Mouse (Mus musculus) lung, adult 2 months (tissue): ENCODE results near the gene Kctd15. TPM values are rescaled to one million over a fixed set of nuclear protein-coding genes. Genes with fewer than 3 reads are reported as not detected.

Experiments
- DNase-seq: peaks from one replicate; pipeline ENCODE4 v3.0.0; 2022
- H3K4me1 ChIP-seq: fragments of 200-500 bp; 2 replicates; pipeline ENCODE4 v1.6.1; 2011; ENCODE audit warnings: low read length; ENCODE audit not compliant: control insufficient read depth, insufficient read depth
- H3K4me3 ChIP-seq: fragments of 200-500 bp; replicated peaks from 2 replicates; pipeline ENCODE3; 2011; ENCODE audit warnings: low read depth, mild to moderate bottlenecking, control low read depth, low read length; ENCODE audit errors: extremely low read depth
- CTCF ChIP-seq: fragments of 200-500 bp; IDR thresholded peaks from 2 replicates; pipeline ENCODE4 v1.5.1; 2011; ENCODE audit warnings: mild to moderate bottlenecking, low read length, control low read depth; ENCODE audit not compliant: insufficient read depth
- POLR2A ChIP-seq: fragments of 200-500 bp; IDR thresholded peaks from 2 replicates; pipeline ENCODE4 v1.6.1; 2011; ENCODE audit warnings: low read depth, mild to moderate bottlenecking, control low read depth, low read length, borderline replicate concordance; ENCODE audit errors: extremely low read depth
- WGBS: fragments of 180-500 bp; shearing (Covaris S2); methylation state at CpG from one replicate; pipeline ENCODE4 v1.1.7; 2018; 5-methylcytosine and 5-hydroxymethylcytosine counted together
- polyA plus RNA-seq: library from polyadenylated mRNA; depleted of rRNA; stranded (reverse); fragments of >200 nt; gene quantifications from 2 replicates; pipeline ENCODE4 v1.2.3, GENCODE M21; 2012; rRNA removed

Kctd15 gene
- polyA plus RNA-seq: 25.1 and 27.5 TPM in 2 replicates

GRCm38 (mm10) chr7:34656632-34657031, at the start of gene Kctd15:
Kctd15 (minus strand) TSS chr7:34656732.
- no peak for DNase-seq
- no peak within 1 kb of the TSS for H3K4me3 ChIP-seq
- WGBS: 70% methylated on average over 5 of the region's 5 CpGs
- TF ChIP-seq POLR2A: no peak
- no peak for TF ChIP-seq CTCF
- no peaks in the 10 kb centered on the region for H3K4me1 ChIP-seq

- no peaks in the 10 kb centered on the region; the same call in 1 of the 2 replicates for H3K4me1 ChIP-seq
- no peak overlapping the region for H3K4me3 ChIP-seq
- TF ChIP-seq POLR2A (no peak), CTCF (no peak)
- DNase-seq: no peak
- WGBS: 46% methylated on average over 4 of the region's 4 CpGs
These were observed 47.9 kb upstream of the Kctd15 start for GRCm38 (mm10) chr7:34704401-34704800.

GRCm38 (mm10) chr7:34703437-34703836, 46.9 kb upstream of the Kctd15 start:
- DNase-seq: no peak
- WGBS: 37% methylated on average over 4 of the region's 4 CpGs
- TF ChIP-seq POLR2A: no peak
- TF ChIP-seq CTCF: no peak
- Histone ChIP-seq H3K4me3 (no peak overlapping the region), H3K4me1 (no peaks in the 10 kb centered on the region; the same call in 1 of the 2 replicates)

- no peak overlapping the region for H3K4me3 ChIP-seq
- TF ChIP-seq POLR2A (no peak), CTCF (no peak)
- WGBS: 13% methylated on average over 11 of the region's 11 CpGs
- DNase-seq: no peak
- H3K4me1 ChIP-seq: no peaks in the 10 kb centered on the region; the same call in 1 of the 2 replicates
These were observed 46.3 kb upstream of the Kctd15 start for GRCm38 (mm10) chr7:34702718-34703351.

- no peak for DNase-seq
- Histone ChIP-seq H3K4me1 (no peaks in the 10 kb centered on the region; the same call in 1 of the 2 replicates), H3K4me3 (no peak overlapping the region)
- 60% methylated on average over 3 of the region's 3 CpGs for WGBS
- TF ChIP-seq POLR2A: no peak
- no peak for TF ChIP-seq CTCF
These were observed 43.4 kb upstream of the Kctd15 start for GRCm38 (mm10) chr7:34699888-34700287.

GRCm38 (mm10) chr7:34698221-34698620, 41.7 kb upstream of the Kctd15 start:
- 76% methylated on average over 9 of the region's 9 CpGs for WGBS
- TF ChIP-seq POLR2A: no peak
- TF ChIP-seq CTCF: no peak
- Histone ChIP-seq H3K4me3 (no peak overlapping the region), H3K4me1 (no peaks in the 10 kb centered on the region)
- no peak for DNase-seq

GRCm38 (mm10) chr7:34696086-34696485, 39.6 kb upstream of the Kctd15 start:
- 74% methylated on average over 9 of the region's 9 CpGs for WGBS
- no peak for DNase-seq
- TF ChIP-seq CTCF (no peak), POLR2A (no peak)
- Histone ChIP-seq H3K4me3 (no peak overlapping the region), H3K4me1 (no peaks in the 10 kb centered on the region)

- 56% methylated on average over 9 of the region's 9 CpGs for WGBS
- Histone ChIP-seq H3K4me1 (no peaks in the 10 kb centered on the region), H3K4me3 (no peak overlapping the region)
- TF ChIP-seq CTCF: no peak
- no peak for TF ChIP-seq POLR2A
- DNase-seq: no peak
These were observed 38.4 kb upstream of the Kctd15 start for GRCm38 (mm10) chr7:34694898-34695297.

GRCm38 (mm10) chr7:34693916-34694315, 37.4 kb upstream of the Kctd15 start:
- DNase-seq: no peak
- WGBS: 94% methylated on average over 13 of the region's 13 CpGs

GRCm38 (mm10) chr7:34693072-34693471, 36.5 kb upstream of the Kctd15 start:
- no peak for DNase-seq
- H3K4me3 ChIP-seq: no peak overlapping the region
- H3K4me1 ChIP-seq: no peaks in the 10 kb centered on the region
- TF ChIP-seq POLR2A (no peak), CTCF (no peak)
- 56% methylated on average over 4 of the region's 4 CpGs for WGBS

More at GRCm38 (mm10) chr7:34693916-34694315, 37.4 kb upstream of the Kctd15 start:
- H3K4me3 ChIP-seq: no peak overlapping the region
- H3K4me1 ChIP-seq: no peaks in the 10 kb centered on the region
- TF ChIP-seq POLR2A: no peak

- Histone ChIP-seq H3K4me3 (no peak overlapping the region), H3K4me1 (no peaks in the 10 kb centered on the region)
- TF ChIP-seq CTCF (no peak), POLR2A (no peak)
- DNase-seq: no peak
- WGBS: 52% methylated on average over 13 of the region's 13 CpGs
These were observed 33.6 kb upstream of the Kctd15 start for GRCm38 (mm10) chr7:34690111-34690510.
